Mouse (Mus musculus) lung, embryonic 16.5 days (tissue): Measurements from ENCODE around the gene Arhgap42. TPM values are rescaled to one million over a fixed set of nuclear protein-coding genes. Genes with fewer than 3 reads are reported as not detected.
A peak's percentile ranks its signal among the peaks of the same experiment; 100 is the strongest.

Source experiments
- ATAC-seq: fragments of 200-750 bp; cut with Nextera tagmentation; 2 replicates; pipeline ENCODE4 v1.8.0; 2017; ENCODE audit warnings: low read depth, mild to moderate bottlenecking, moderate library complexity
- H3K27ac ChIP-seq: fragments of 300-500 bp; sonication (generic); 2 replicates; pipeline ENCODE4 v1.5.1; 2014; ENCODE audit warnings: mild to moderate bottlenecking, control low read depth, low read length
- H3K27me3 ChIP-seq: fragments of 300-500 bp; sonication (generic); 2 replicates; pipeline ENCODE4 v1.6.1; 2014; ENCODE audit warnings: low read depth, low read length, mixed read lengths; ENCODE audit not compliant: control insufficient read depth, insufficient read depth
- H3K36me3 ChIP-seq: fragments of 300-500 bp; sonication (generic); 2 replicates; pipeline ENCODE4 v1.6.1; 2014; ENCODE audit warnings: low read length; ENCODE audit not compliant: control insufficient read depth, insufficient read depth
- H3K4me1 ChIP-seq: fragments of 300-500 bp; sonication (generic); replicated peaks from 2 replicates; pipeline ENCODE4 v1.6.1; 2014; ENCODE audit warnings: low read length, mixed read lengths; ENCODE audit not compliant: control insufficient read depth, insufficient read depth
- H3K4me2 ChIP-seq: fragments of 300-500 bp; sonication (generic); 2 replicates; pipeline ENCODE4 v1.6.1; 2014; ENCODE audit warnings: low read depth, low read length, control low read depth
- H3K4me3 ChIP-seq: fragments of 300-500 bp; sonication (generic); 2 replicates; pipeline ENCODE4 v1.5.1; 2014; ENCODE audit warnings: mild to moderate bottlenecking, low read length, control low read depth
- H3K9ac ChIP-seq: fragments of 300-500 bp; sonication (generic); 2 replicates; pipeline ENCODE4 v1.6.1; 2014; ENCODE audit warnings: low read length, control low read depth
- H3K9me3 ChIP-seq: fragments of 300-500 bp; sonication (generic); 2 replicates; pipeline ENCODE4 v1.6.1; 2016; ENCODE audit warnings: low read length; ENCODE audit not compliant: control insufficient read depth
- WGBS: fragments of 180-500 bp; shearing (Covaris S2); extraction: QIAGEN DNeasy Blood & Tissue Kit; methylation state at CpG from one replicate; pipeline ENCODE4 v1.1.7; 2014; 5-methylcytosine and 5-hydroxymethylcytosine counted together
- polyA plus RNA-seq: library from polyadenylated mRNA; unstranded; fragments of >200 nt; fragmentation: Nextera tagmentation; extraction: Ambion mirVana; gene quantifications from 2 replicates; pipeline ENCODE4 v1.2.1, GENCODE M21; 2015

Arhgap42 gene
- polyA plus RNA-seq, 1 experiment from 2014 or later: 43.9 TPM

GRCm38 (mm10) chr9:9128996-9129694 lies 109.8 kb downstream of the Arhgap42 start:
- no peaks in the 10 kb centered on the region for H3K27me3 ChIP-seq
- no peak for ATAC-seq
- H3K4me2 ChIP-seq: no peak overlapping the region
- no peak overlapping the region for H3K27ac ChIP-seq
- H3K4me3 ChIP-seq: no peak overlapping the region
- no peaks in the 10 kb centered on the region for H3K36me3 ChIP-seq
- no peak overlapping the region for H3K9ac ChIP-seq
- no peaks in the 10 kb centered on the region for H3K9me3 ChIP-seq
- 88% methylated on average over 4 of the region's 4 CpGs for WGBS
- peaks cover 9% of the 10 kb centered on the region for H3K4me1 ChIP-seq

GRCm38 (mm10) chr9:9127041-9127755 lies 111.7 kb downstream of the Arhgap42 start:
- WGBS: 34% methylated on average over 4 of the region's 4 CpGs
- H3K27me3 ChIP-seq: no peaks in the 10 kb centered on the region
- H3K4me3 ChIP-seq: no peak overlapping the region
- H3K36me3 ChIP-seq: no peaks in the 10 kb centered on the region
- H3K9ac ChIP-seq: no peak overlapping the region
- no peak overlapping the region for H3K4me2 ChIP-seq
- ATAC-seq: no peak
- H3K9me3 ChIP-seq: no peaks in the 10 kb centered on the region
- peaks cover 9% of the 10 kb centered on the region for H3K4me1 ChIP-seq
- no peak overlapping the region for H3K27ac ChIP-seq

- Histone ChIP-seq H3K9me3 (no peaks in the 10 kb centered on the region), H3K4me3 (no peak overlapping the region), H3K4me2 (no peak overlapping the region), H3K27ac (no peak overlapping the region), H3K9ac (no peak overlapping the region), H3K36me3 (no peaks in the 10 kb centered on the region), H3K27me3 (no peaks in the 10 kb centered on the region), H3K4me1 (peaks cover 9% of the 10 kb centered on the region)
- no peak for ATAC-seq
- WGBS: 57% methylated on average over 2 of the region's 2 CpGs
Measured at GRCm38 (mm10) chr9:9124156-9124555, 114.7 kb downstream of the Arhgap42 start.

- 60% methylated on average over 3 of the region's 3 CpGs for WGBS
- Histone ChIP-seq H3K4me1 (no peaks in the 10 kb centered on the region), H3K27ac (no peak overlapping the region), H3K9me3 (no peaks in the 10 kb centered on the region), H3K27me3 (no peaks in the 10 kb centered on the region), H3K36me3 (no peaks in the 10 kb centered on the region), H3K9ac (no peak overlapping the region), H3K4me3 (no peak overlapping the region), H3K4me2 (no peak overlapping the region)
- no peak for ATAC-seq
Measured at GRCm38 (mm10) chr9:9114266-9114665, 124.6 kb downstream of the Arhgap42 start.

GRCm38 (mm10) chr9:9113847-9114246 lies 125.1 kb downstream of the Arhgap42 start:
- Histone ChIP-seq H3K4me2 (no peak overlapping the region), H3K4me3 (no peak overlapping the region), H3K4me1 (no peaks in the 10 kb centered on the region), H3K9me3 (no peaks in the 10 kb centered on the region), H3K36me3 (no peaks in the 10 kb centered on the region), H3K9ac (no peak overlapping the region), H3K27me3 (no peaks in the 10 kb centered on the region), H3K27ac (no peak overlapping the region)
- WGBS: 31% methylated on average over 1 of the region's 1 CpGs
- ATAC-seq: no peak

- Histone ChIP-seq H3K27me3 (no peaks in the 10 kb centered on the region), H3K9me3 (no peaks in the 10 kb centered on the region), H3K4me1 (no peaks in the 10 kb centered on the region), H3K27ac (no peak overlapping the region), H3K9ac (no peak overlapping the region), H3K4me2 (no peak overlapping the region), H3K36me3 (no peaks in the 10 kb centered on the region), H3K4me3 (no peak overlapping the region)
- ATAC-seq: no peak
- WGBS: 65% methylated on average over 4 of the region's 4 CpGs
Measured at GRCm38 (mm10) chr9:9112921-9113320, 126.0 kb downstream of the Arhgap42 start.

GRCm38 (mm10) chr9:9107697-9108096 lies 131.2 kb downstream of the Arhgap42 start:
- Histone ChIP-seq H3K27ac (no peak overlapping the region), H3K9ac (no peak overlapping the region), H3K36me3 (no peaks in the 10 kb centered on the region), H3K4me1 (no peaks in the 10 kb centered on the region), H3K27me3 (no peaks in the 10 kb centered on the region), H3K4me2 (no peak overlapping the region), H3K9me3 (no peaks in the 10 kb centered on the region), H3K4me3 (no peak overlapping the region)
- no peak for ATAC-seq

GRCm38 (mm10) chr9:9104761-9105160 lies 134.1 kb downstream of the Arhgap42 start:
- Histone ChIP-seq H3K4me1 (no peaks in the 10 kb centered on the region), H3K36me3 (no peaks in the 10 kb centered on the region), H3K27me3 (no peaks in the 10 kb centered on the region), H3K9me3 (no peaks in the 10 kb centered on the region), H3K4me3 (no peak overlapping the region), H3K4me2 (no peak overlapping the region), H3K9ac (no peak overlapping the region), H3K27ac (no peak overlapping the region)
- ATAC-seq: peak; percentile 86
- 24% methylated on average over 3 of the region's 3 CpGs for WGBS

GRCm38 (mm10) chr9:9102158-9102514 lies 136.8 kb downstream of the Arhgap42 start:
- Histone ChIP-seq H3K36me3 (no peaks in the 10 kb centered on the region), H3K4me2 (no peak overlapping the region), H3K27ac (no peak overlapping the region), H3K27me3 (no peaks in the 10 kb centered on the region), H3K4me3 (no peak overlapping the region), H3K9ac (no peak overlapping the region), H3K9me3 (no peaks in the 10 kb centered on the region), H3K4me1 (no peaks in the 10 kb centered on the region)
- WGBS: 89% methylated on average over 2 of the region's 2 CpGs
- no peak for ATAC-seq
